Mouse (Mus musculus) forebrain, embryonic 14.5 days (tissue): ENCODE measurements around the gene Apbb2. TPM values are rescaled to one million over a fixed set of nuclear protein-coding genes. Genes with fewer than 3 reads are reported as not detected.

Source experiments
- ATAC-seq: fragments of 200-750 bp; cut with Nextera tagmentation; 2 replicates; pipeline ENCODE4 v1.8.0; 2017; ENCODE audit warnings: mild to moderate bottlenecking, moderate library complexity
- DNase-seq: peaks from one replicate; pipeline ENCODE4 v3.0.0-alpha.2; 2015; ENCODE audit warnings: low spot score
- H3K27ac ChIP-seq: fragments of 300-500 bp; sonication (generic); 2 replicates; pipeline ENCODE4 v1.5.1; 2014; ENCODE audit warnings: low read depth, mild to moderate bottlenecking, control low read depth, low read length, moderate library complexity
- H3K27me3 ChIP-seq: fragments of 300-500 bp; sonication (generic); replicated peaks from 2 replicates; pipeline ENCODE4 v1.6.1; 2014; ENCODE audit warnings: low read length, control low read depth, mixed read lengths; ENCODE audit not compliant: control insufficient read depth, insufficient read depth
- H3K36me3 ChIP-seq: fragments of 300-500 bp; sonication (generic); 2 replicates; pipeline ENCODE4 v1.6.1; 2014; ENCODE audit warnings: low read length, control low read depth; ENCODE audit not compliant: control insufficient read depth, insufficient read depth
- H3K4me1 ChIP-seq: fragments of 300-500 bp; sonication (generic); 2 replicates; pipeline ENCODE4 v1.6.1; 2014; ENCODE audit warnings: antibody characterized with exemption, low read length, control low read depth; ENCODE audit not compliant: control insufficient read depth, insufficient read depth
- H3K4me2 ChIP-seq: fragments of 300-500 bp; sonication (generic); 2 replicates; pipeline ENCODE4 v1.6.1; 2014; ENCODE audit warnings: mild to moderate bottlenecking, control low read depth, low read length
- H3K4me3 ChIP-seq: fragments of 300-500 bp; sonication (generic); 2 replicates; pipeline ENCODE4 v1.5.1; 2014; ENCODE audit warnings: low read depth, low read length, control low read depth
- H3K9ac ChIP-seq: fragments of 300-500 bp; sonication (generic); 2 replicates; pipeline ENCODE4 v1.6.1; 2014; ENCODE audit warnings: mild to moderate bottlenecking, low read length, control low read depth, moderate library complexity
- H3K9me3 ChIP-seq: fragments of 300-500 bp; sonication (generic); replicated peaks from 2 replicates; pipeline ENCODE4 v1.6.1; 2016; ENCODE audit warnings: low read length, control low read depth, mixed read lengths; ENCODE audit not compliant: control insufficient read depth
- WGBS: fragments of 180-500 bp; shearing (Covaris S2); extraction: QIAGEN DNeasy Blood & Tissue Kit; methylation state at CpG from one replicate; pipeline ENCODE4 v1.1.7; 2014; 5-methylcytosine and 5-hydroxymethylcytosine counted together
- polyA plus RNA-seq: library from polyadenylated mRNA; unstranded; fragments of >200 nt; fragmentation: Nextera tagmentation; extraction: Ambion mirVana; gene quantifications from 2 replicates; pipeline ENCODE4 v1.2.1, GENCODE M21; 2014

The Apbb2 gene
- polyA plus RNA-seq, 1 experiment from 2014 or later, result 60.6 TPM

DNA sequence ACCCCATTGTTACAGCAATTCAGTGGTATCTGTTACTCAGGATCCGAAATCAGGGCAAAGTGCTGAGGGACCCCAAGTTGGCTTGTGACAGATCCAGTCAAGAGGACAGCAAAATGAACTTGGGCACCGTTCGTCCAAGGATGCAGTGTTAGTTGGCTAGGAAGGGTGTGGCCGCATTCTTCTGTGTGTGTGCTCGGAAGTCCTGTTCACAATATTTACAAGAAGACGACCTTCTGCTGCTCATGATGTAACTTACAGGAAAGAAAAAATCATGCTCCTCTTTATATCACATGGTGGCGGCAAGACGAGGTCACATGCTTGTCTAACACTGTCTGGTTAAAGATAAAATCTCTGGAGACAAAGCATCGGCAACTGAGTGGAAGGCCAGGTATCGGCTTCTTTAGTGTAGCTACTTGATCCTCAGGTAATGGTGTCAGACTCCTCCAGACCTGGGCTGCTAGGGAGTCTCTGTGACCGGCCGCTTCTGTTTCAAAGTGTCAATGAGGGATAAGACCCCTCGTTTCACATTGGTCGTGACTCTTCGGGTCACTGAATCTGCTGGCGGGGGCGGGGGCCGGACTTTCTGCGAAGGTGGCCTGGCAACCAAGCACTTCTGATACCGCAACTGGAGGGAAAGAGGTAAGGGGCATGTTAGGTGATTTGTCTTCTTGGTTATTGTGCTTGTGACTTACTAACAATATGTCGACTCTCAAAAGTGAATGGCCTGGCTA is 316.3 kb downstream of the Apbb2 start:
- no peak overlapping the region for H3K4me2 ChIP-seq
- ATAC-seq (no peak), DNase-seq (no peak)
- H3K9me3 ChIP-seq, result no peaks in the 10 kb centered on the region
- no peak overlapping the region for H3K9ac ChIP-seq
- no peak overlapping the region for H3K27ac ChIP-seq
- H3K4me1 ChIP-seq, result peaks cover 9% of the 10 kb centered on the region; the same call in 1 of the 2 replicates
- no peaks in the 10 kb centered on the region for H3K27me3 ChIP-seq
- no peak overlapping the region for H3K4me3 ChIP-seq
- peaks cover 8% of the 10 kb centered on the region for H3K36me3 ChIP-seq
- 96% methylated on average over 21 of the region's 21 CpGs for WGBS

DNA sequence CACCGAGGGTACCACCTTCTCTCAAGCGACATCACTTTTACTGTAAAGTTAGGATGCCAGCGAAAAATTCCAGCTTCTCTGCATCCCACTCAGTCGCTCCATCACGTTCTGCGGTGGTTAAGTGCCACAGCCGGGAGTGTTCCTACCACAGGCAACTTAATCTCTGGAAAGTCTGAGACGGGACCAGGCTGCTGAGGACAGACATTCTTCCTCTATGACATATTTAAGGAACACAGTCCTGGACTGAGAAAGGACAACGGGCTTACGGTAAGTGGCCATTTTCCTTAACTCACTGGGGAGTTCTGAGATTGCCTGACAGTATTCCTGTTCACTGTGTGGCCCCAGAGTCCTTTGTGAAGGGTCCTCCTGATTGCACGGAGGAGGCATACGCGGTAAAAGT is 318.0 kb downstream of the Apbb2 start:
- H3K36me3 ChIP-seq, result peaks cover 4% of the 10 kb centered on the region
- H3K27ac ChIP-seq, result no peak overlapping the region
- no peaks in the 10 kb centered on the region for H3K27me3 ChIP-seq
- H3K9me3 ChIP-seq, result no peaks in the 10 kb centered on the region
- peaks cover 9% of the 10 kb centered on the region; the same call in 1 of the 2 replicates for H3K4me1 ChIP-seq
- H3K9ac ChIP-seq, result no peak overlapping the region
- ATAC-seq (no peak), DNase-seq (no peak)
- H3K4me2 ChIP-seq, result no peak overlapping the region
- H3K4me3 ChIP-seq, result no peak overlapping the region
- 87% methylated on average over 13 of the region's 13 CpGs for WGBS

DNA sequence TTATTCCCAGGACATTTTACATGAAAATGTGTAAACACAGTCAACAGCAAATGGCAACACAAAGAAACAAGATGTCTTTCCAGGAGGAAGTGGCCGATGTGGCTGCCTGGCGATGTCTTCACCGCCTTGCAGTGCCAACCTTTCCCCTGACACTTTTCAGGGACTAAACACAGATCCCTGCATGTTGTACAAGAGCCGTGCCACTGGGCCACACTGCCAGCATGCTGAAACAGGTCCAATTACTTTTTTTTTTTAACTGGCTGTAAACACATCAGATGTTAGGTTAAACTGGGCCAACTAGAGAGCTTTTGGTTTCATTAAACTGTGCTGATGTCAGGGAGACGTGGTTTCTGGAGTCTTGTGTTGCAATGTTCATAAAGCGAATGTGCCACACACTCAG is 319.7 kb downstream of the Apbb2 start:
- Histone ChIP-seq H3K9me3 (no peaks in the 10 kb centered on the region), H3K4me1 (peaks cover 2% of the 10 kb centered on the region; the same call in 1 of the 2 replicates), H3K27ac (no peak overlapping the region), H3K36me3 (peaks cover 4% of the 10 kb centered on the region), H3K4me2 (no peak overlapping the region), H3K27me3 (no peaks in the 10 kb centered on the region), H3K9ac (no peak overlapping the region), H3K4me3 (no peak overlapping the region)
- WGBS, result 77% methylated on average over 6 of the region's 6 CpGs
- DNase-seq (peak; percentile 35), ATAC-seq (no peak)

GRCm38 (mm10) chr5:66296116-66296515 is 322.5 kb downstream of the Apbb2 start:
- H3K9me3 ChIP-seq, result no peaks in the 10 kb centered on the region
- no peak overlapping the region for H3K4me3 ChIP-seq
- no peak overlapping the region for H3K9ac ChIP-seq
- no peaks in the 10 kb centered on the region for H3K4me1 ChIP-seq
- H3K27me3 ChIP-seq, result no peaks in the 10 kb centered on the region
- WGBS, result 97% methylated on average over 5 of the region's 5 CpGs
- H3K4me2 ChIP-seq, result no peak overlapping the region
- peaks cover 4% of the 10 kb centered on the region; the same call in 1 of the 2 replicates for H3K36me3 ChIP-seq
- DNase-seq (no peak), ATAC-seq (no peak)
- no peak overlapping the region for H3K27ac ChIP-seq

- H3K4me3 ChIP-seq, result no peak overlapping the region
- ATAC-seq (no peak), DNase-seq (no peak)
- no peaks in the 10 kb centered on the region for H3K36me3 ChIP-seq
- H3K9ac ChIP-seq, result no peak overlapping the region
- no peak overlapping the region for H3K4me2 ChIP-seq
- no peaks in the 10 kb centered on the region for H3K9me3 ChIP-seq
- H3K27me3 ChIP-seq, result no peaks in the 10 kb centered on the region
- H3K4me1 ChIP-seq, result no peaks in the 10 kb centered on the region
- 96% methylated on average over 4 of the region's 4 CpGs for WGBS
- no peak overlapping the region for H3K27ac ChIP-seq
Measured at GRCm38 (mm10) chr5:66294952-66295351, 323.6 kb downstream of the Apbb2 start.

GRCm38 (mm10) chr5:66294106-66294625 is 324.4 kb downstream of the Apbb2 start:
- H3K4me1 ChIP-seq, result no peaks in the 10 kb centered on the region
- WGBS, result 93% methylated on average over 11 of the region's 11 CpGs
- ATAC-seq, result no peak

DNA sequence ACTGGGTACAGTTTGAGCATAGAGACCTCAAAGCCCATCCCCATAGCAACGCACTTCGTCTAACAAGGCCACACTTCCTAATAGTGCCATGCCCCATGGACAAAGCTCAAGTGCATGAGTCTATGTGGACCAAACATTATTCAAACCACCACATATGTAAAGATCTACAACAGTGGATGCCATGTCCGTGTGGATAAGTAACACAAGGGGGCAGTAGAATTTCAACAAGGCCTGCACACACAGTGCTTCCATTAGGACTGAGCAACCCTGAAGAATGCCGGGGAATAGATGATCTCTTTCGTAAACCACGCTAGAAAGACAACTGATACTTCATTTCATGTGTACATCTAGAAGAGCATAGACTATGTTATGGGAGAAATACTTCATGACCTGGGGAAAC is 337.8 kb downstream of the Apbb2 start:
- peak; percentile 35 for DNase-seq
- Histone ChIP-seq H3K36me3 (no peaks in the 10 kb centered on the region), H3K4me3 (no peak overlapping the region), H3K4me2 (no peak overlapping the region), H3K4me1 (no peaks in the 10 kb centered on the region), H3K9ac (no peak overlapping the region), H3K27ac (no peak overlapping the region), H3K27me3 (no peaks in the 10 kb centered on the region), H3K9me3 (no peaks in the 10 kb centered on the region)
- peak; percentile 29; the same call in 1 of the 2 replicates for ATAC-seq
- WGBS, result 82% methylated on average over 6 of the region's 6 CpGs

More at GRCm38 (mm10) chr5:66294106-66294625, 324.4 kb downstream of the Apbb2 start:
- no peak overlapping the region for H3K9ac ChIP-seq
- H3K9me3 ChIP-seq, result no peaks in the 10 kb centered on the region
- no peaks in the 10 kb centered on the region for H3K36me3 ChIP-seq
- H3K4me2 ChIP-seq, result no peak overlapping the region
- no peak for DNase-seq
- H3K4me3 ChIP-seq, result no peak overlapping the region
- H3K27me3 ChIP-seq, result no peaks in the 10 kb centered on the region
- no peak overlapping the region for H3K27ac ChIP-seq

GRCm38 (mm10) chr5:66279650-66280049 is 338.9 kb downstream of the Apbb2 start:
- H3K4me3 ChIP-seq, result no peak overlapping the region
- ATAC-seq (no peak), DNase-seq (no peak)
- H3K4me1 ChIP-seq, result no peaks in the 10 kb centered on the region
- no peaks in the 10 kb centered on the region for H3K27me3 ChIP-seq
- 88% methylated on average over 2 of the region's 2 CpGs for WGBS
- H3K36me3 ChIP-seq, result no peaks in the 10 kb centered on the region
- no peak overlapping the region for H3K27ac ChIP-seq
- H3K9me3 ChIP-seq, result no peaks in the 10 kb centered on the region
- H3K9ac ChIP-seq, result no peak overlapping the region
- no peak overlapping the region for H3K4me2 ChIP-seq

DNA sequence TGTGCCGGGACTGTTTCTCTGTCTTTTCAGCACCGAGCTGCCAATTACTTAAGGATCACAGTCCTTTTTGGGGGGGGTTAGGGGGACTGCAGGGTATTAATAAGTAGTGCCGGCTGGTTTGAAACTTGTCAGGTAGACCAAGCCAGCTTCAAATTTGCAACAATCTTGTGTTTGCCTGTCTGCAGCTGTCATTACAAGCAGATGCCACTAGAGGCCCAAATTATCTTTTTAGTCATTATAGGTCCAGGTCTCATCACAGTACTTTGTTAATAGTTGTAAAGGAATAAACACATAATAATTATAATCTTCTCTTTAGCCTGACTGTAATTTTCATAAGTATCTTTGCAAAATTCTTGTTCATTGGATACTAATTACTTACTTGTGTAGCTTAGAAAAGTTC is 344.2 kb downstream of the Apbb2 start:
- Histone ChIP-seq H3K27me3 (no peaks in the 10 kb centered on the region), H3K4me1 (no peaks in the 10 kb centered on the region), H3K4me3 (no peak overlapping the region), H3K9ac (no peak overlapping the region), H3K4me2 (no peak overlapping the region), H3K36me3 (no peaks in the 10 kb centered on the region), H3K9me3 (no peaks in the 10 kb centered on the region), H3K27ac (no peak overlapping the region)
- ATAC-seq (no peak), DNase-seq (peak; percentile 30)
- 57% methylated on average over 3 of the region's 3 CpGs for WGBS
